Comparison of ENCODE assay signal across 29 mouse cellular contexts in genomic region chr1:172198996-172199395, GRCm38 (mm10). TPM values are rescaled to one million over a fixed set of nuclear protein-coding genes. Genes with fewer than 3 reads are reported as not detected.
"Had no signal": no experiment of that assay in that cellular context is flagged by ENCODE, and none has a peak within 500 bp of the region (broad histone marks: within the 10 kb centered on the region; RNA-seq: fewer than 3 reads in every experiment).

No protein-coding gene starts in this region.

- H3K27ac ChIP-seq: gastrocnemius, adult 2 months; heart, adult 2 months; heart, embryonic 13.5 days; heart, embryonic 15.5 days; hindbrain, embryonic 14.5 days; intestine, embryonic 15.5 days; limb, embryonic 10.5 days; limb, embryonic 12.5 days; liver, embryonic 13.5 days; liver, embryonic 15.5 days had no signal

- DNase-seq: gastrocnemius, adult 2 months; gastrocnemius, postnatal 10 days; gastrocnemius, postnatal 25 days; heart, adult 2 months; heart, postnatal 14 days; heart, postnatal 36 days; kidney, adult 18-20 months; kidney, adult 8-10 months; kidney, postnatal 10 days; kidney, postnatal 25 days; kidney, postnatal 4 days; liver; liver, embryonic 13.5 days had no signal

- H3K4me3 ChIP-seq: gastrocnemius, adult 2 months; heart, adult 2 months; heart, embryonic 13.5 days; heart, embryonic 15.5 days; hindbrain, embryonic 10.5 days; hindbrain, embryonic 12.5 days; intestine, embryonic 15.5 days; limb, embryonic 10.5 days; limb, embryonic 12.5 days; liver, embryonic 13.5 days; liver, embryonic 15.5 days had no signal

RNA-seq across cellular contexts. Expression of gene Casq1, which starts 20.7 kb away (rescaled TPM):
- total RNA-seq: granulocyte monocyte progenitor cell, adult 5-6 weeks had no signal

RNA-seq across cellular contexts. Expression of gene Atp1a4, which starts 59.2 kb away (rescaled TPM):
- total RNA-seq: granulocyte monocyte progenitor cell, adult 5-6 weeks; heart, adult 2 months; heart, postnatal 14 days; heart, postnatal 36 days; layer of hippocampus, adult 18-20 months; layer of hippocampus, postnatal 10 days; layer of hippocampus, postnatal 25 days; left cerebral cortex, adult 8-10 months; left cerebral cortex, postnatal 14 days; left cerebral cortex, postnatal 36 days had no signal
